Mouse (Mus musculus): ENCODE results near the gene Tpst2.

DNA sequence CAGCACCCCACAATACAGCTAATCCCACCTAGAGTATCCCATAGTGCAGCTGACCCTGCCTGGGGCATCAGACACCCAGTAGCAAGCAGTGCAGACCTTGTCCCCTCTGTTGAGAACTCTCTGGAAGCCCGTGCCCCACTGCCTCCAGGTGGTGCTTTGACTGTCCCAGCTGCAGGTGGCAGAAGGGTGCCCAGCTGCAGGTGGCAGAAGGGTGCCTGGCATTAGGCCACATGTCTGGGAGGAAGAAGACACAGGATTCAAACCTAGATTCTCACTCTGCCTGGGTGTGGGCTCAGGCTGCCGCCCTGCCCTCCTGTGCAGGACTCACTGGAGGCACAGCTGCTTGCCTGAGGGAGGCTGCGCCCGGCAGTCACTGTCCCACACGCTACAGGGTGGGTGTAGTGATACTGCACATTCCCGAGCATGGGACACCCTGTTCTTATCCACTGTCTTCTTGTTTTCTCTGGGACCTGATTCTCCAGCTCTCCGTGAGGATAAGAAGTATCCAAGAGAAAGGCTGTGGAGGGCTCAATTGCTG is 9.1 kb downstream of the Tpst2 start:
- TF ChIP-seq TAL1 (conservative IDR thresholded peaks at IDR 0.05; ENCODE audit: low read depth, low read length) = no peak
- no peak for TF ChIP-seq CTCF (IDR thresholded peaks at IDR 0.05; ENCODE audit: low read depth, low read length)
- TF ChIP-seq GATA1 (IDR thresholded peaks at IDR 0.05; ENCODE audit: borderline replicate concordance, low read length) = no peak

Data from G1E (cell line).